Mouse (Mus musculus): Measurements from ENCODE around the gene Actr10. TPM values are rescaled to one million over a fixed set of nuclear protein-coding genes. Genes with fewer than 3 reads are reported as not detected.

Actr10 gene
- polyA plus RNA-seq, 1 experiment from 2014 or later: 219 TPM

DNA sequence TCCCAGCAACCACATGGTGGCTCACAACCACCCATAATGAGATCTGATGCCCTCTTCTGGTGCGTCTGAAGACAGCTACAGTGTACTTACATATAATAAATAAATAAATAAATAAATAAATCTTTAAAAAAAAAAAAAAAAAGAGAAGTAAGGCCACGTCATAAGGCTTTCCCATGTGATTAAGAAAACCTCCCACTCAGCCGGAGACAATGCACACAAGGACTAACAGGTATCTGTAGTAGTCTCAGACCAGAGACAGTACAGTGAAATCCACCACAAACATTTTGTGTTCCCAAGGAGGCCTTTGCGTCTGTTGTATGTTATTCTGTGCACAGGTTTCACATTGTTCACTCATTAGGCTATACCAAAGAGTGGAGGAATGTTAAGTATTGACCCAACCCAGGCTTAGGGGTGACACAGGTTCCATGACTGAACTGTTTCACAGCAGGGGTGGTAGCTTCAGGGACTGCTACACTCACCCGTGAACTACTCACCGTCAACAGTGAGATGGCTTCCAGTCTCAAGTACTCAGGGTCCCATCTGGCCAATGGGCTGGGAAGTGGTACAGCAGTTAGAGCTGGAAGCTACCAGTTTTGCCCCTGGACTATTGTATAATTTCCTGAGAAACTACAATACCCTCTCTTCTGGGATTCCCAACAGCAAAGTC lies 66.2 kb downstream of the Actr10 start:
- whole genome bisulfite sequencing: 85% methylated on average over 5 of the region's 6 CpGs
- Histone ChIP-seq H3K4me1 (ENCODE audit: control insufficient read depth, insufficient read depth, low read length) (peaks cover 8% of the 10 kb centered on the region), H3K9me3 (replicated peaks; ENCODE audit: control insufficient read depth, low read length) (no peaks in the 10 kb centered on the region), H3K27me3 (ENCODE audit: control insufficient read depth, insufficient read depth, low read length) (no peaks in the 10 kb centered on the region), H3K9ac (ENCODE audit: low read length) (no peak overlapping the region), H3K27ac (ENCODE audit: low read length) (no peak overlapping the region), H3K36me3 (ENCODE audit: control insufficient read depth, insufficient read depth, low read length) (peaks cover 20% of the 10 kb centered on the region), H3K4me3 (replicated peaks; ENCODE audit: low read length) (no peak overlapping the region), H3K4me2 (ENCODE audit: low read depth, low read length) (no peak overlapping the region)
- ATAC-seq (ENCODE audit: insufficient read depth, low FRiP score): no peak

DNA sequence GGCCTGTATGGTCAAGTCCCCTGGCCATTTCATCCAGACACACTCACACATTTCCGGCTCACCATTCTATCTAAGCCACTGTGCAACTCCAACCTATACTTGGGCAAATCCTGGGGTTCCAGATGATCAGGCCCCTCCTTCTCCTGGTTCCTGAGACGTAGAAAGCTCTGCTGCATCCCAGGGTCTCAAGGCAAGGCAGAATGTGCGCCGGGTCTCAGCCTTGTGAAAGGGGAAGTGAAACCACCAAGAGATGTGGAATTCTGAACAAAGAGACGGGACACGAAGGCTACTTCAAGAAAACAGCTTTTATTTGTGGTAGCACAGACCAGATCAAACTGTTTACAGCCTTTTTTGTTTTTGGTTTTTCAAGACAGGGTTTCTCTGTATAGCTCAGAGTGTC lies 68.5 kb downstream of the Actr10 start:
- no peak for ATAC-seq (ENCODE audit: insufficient read depth, low FRiP score)
- WGBS: 85% methylated on average over 6 of the region's 6 CpGs
- no peak overlapping the region for H3K27ac ChIP-seq (ENCODE audit: low read length)
- H3K27me3 ChIP-seq (ENCODE audit: control insufficient read depth, insufficient read depth, low read length): no peaks in the 10 kb centered on the region
- H3K36me3 ChIP-seq (ENCODE audit: control insufficient read depth, insufficient read depth, low read length): peaks cover 24% of the 10 kb centered on the region
- no peak overlapping the region for H3K9ac ChIP-seq (ENCODE audit: low read length)
- H3K4me3 ChIP-seq (replicated peaks; ENCODE audit: low read length): no peak overlapping the region
- no peaks in the 10 kb centered on the region for H3K9me3 ChIP-seq (replicated peaks; ENCODE audit: control insufficient read depth, low read length)
- H3K4me2 ChIP-seq (ENCODE audit: low read depth, low read length): no peak overlapping the region
- peaks cover 3% of the 10 kb centered on the region; the same call in 1 of the 2 replicates for H3K4me1 ChIP-seq (ENCODE audit: control insufficient read depth, insufficient read depth, low read length)

DNA sequence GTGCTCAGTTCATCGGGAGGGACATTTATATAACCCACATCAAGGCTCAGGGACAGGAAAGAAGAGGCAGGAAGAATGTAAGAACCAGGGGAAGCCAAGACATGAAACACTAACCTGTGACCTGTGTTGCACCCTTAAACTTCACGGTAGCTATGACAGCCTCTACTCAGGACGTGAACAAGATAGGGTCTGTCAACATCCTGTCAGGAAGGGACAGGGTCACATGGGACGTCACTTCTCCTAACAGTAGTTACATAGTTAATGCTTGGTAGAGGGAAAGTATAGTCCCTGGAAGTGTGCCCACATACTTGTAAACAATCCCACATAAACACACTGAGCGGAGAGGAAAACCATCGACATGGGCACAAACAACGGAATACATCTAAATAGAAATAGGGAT lies 69.2 kb downstream of the Actr10 start:
- Histone ChIP-seq H3K4me3 (replicated peaks; ENCODE audit: low read length) (no peak overlapping the region), H3K36me3 (ENCODE audit: control insufficient read depth, insufficient read depth, low read length) (peaks cover 24% of the 10 kb centered on the region), H3K27me3 (ENCODE audit: control insufficient read depth, insufficient read depth, low read length) (no peaks in the 10 kb centered on the region), H3K27ac (ENCODE audit: low read length) (no peak overlapping the region), H3K9ac (ENCODE audit: low read length) (no peak overlapping the region), H3K4me2 (ENCODE audit: low read depth, low read length) (no peak overlapping the region), H3K4me1 (ENCODE audit: control insufficient read depth, insufficient read depth, low read length) (peaks cover 4% of the 10 kb centered on the region; the same call in 1 of the 2 replicates), H3K9me3 (replicated peaks; ENCODE audit: control insufficient read depth, low read length) (no peaks in the 10 kb centered on the region)
- ATAC-seq (ENCODE audit: insufficient read depth, low FRiP score): no peak
- 65% methylated on average over 7 of the region's 7 CpGs for WGBS

DNA sequence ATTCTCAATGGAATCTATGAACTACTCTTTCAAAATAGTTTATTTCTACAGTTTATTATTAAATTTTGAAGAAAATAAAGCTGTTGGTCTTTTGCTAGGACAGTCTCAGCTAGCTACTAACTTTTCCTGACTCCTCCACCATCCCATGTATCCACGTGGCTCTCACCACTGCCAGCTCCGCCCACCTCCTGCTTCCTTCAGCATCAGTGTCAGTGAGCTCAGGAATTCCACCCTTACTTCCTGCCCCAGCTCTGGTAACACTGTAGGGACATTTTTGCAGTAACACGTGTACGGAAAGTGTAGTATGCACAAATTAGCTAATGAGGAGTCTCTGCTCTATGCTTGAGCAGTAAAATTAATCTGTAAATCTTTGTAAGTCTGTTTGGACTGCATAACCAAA lies 72.1 kb downstream of the Actr10 start:
- H3K27ac ChIP-seq (ENCODE audit: low read length): no peak overlapping the region
- no peak for ATAC-seq (ENCODE audit: insufficient read depth, low FRiP score)
- 53% methylated on average over 4 of the region's 4 CpGs for WGBS
- peaks cover 20% of the 10 kb centered on the region for H3K4me1 ChIP-seq (ENCODE audit: control insufficient read depth, insufficient read depth, low read length)
- no peak overlapping the region for H3K4me2 ChIP-seq (ENCODE audit: low read depth, low read length)
- no peak overlapping the region for H3K4me3 ChIP-seq (replicated peaks; ENCODE audit: low read length)
- no peaks in the 10 kb centered on the region for H3K27me3 ChIP-seq (ENCODE audit: control insufficient read depth, insufficient read depth, low read length)
- no peaks in the 10 kb centered on the region for H3K9me3 ChIP-seq (replicated peaks; ENCODE audit: control insufficient read depth, low read length)
- H3K9ac ChIP-seq (ENCODE audit: low read length): no peak overlapping the region
- H3K36me3 ChIP-seq (ENCODE audit: control insufficient read depth, insufficient read depth, low read length): peaks cover 20% of the 10 kb centered on the region

Other genes with a start within 250 kb of the Actr10 start
- gene Frmd6, start 112.3 kb upstream of the Actr10 start, polyA plus RNA-seq (2015; fragmentation: Nextera tagmentation; extraction: Ambion mirVana): 35.9 and 39.7 TPM in 2 replicates
- 503 and 542 TPM in 2 replicates for gene Psma3, start 36.8 kb downstream of the Actr10 start, polyA plus RNA-seq (2015; fragmentation: Nextera tagmentation; extraction: Ambion mirVana)
- 35.7 and 40.4 TPM in 2 replicates for gene Arid4a, start 78.1 kb downstream of the Actr10 start, polyA plus RNA-seq (2015; fragmentation: Nextera tagmentation; extraction: Ambion mirVana)
- gene Tomm20l, start 173.6 kb downstream of the Actr10 start, polyA plus RNA-seq (2015; fragmentation: Nextera tagmentation; extraction: Ambion mirVana): not detected in 2 replicates
- 75.9 and 76.1 TPM in 2 replicates for gene Timm9, start 198.8 kb downstream of the Actr10 start, polyA plus RNA-seq (2015; fragmentation: Nextera tagmentation; extraction: Ambion mirVana)
- 8.4 and 11.3 TPM in 2 replicates for gene 2700049A03Rik, start 199.0 kb downstream of the Actr10 start, polyA plus RNA-seq (2015; fragmentation: Nextera tagmentation; extraction: Ambion mirVana)

All from stomach, embryonic 16.5 days (tissue).